Mouse (Mus musculus): ENCODE measurements at regions not wholly inside any gene's neighbourhood (a gene's known extent, or its start where the extent isn't known, plus 50 kb on each side); places are given as distances from the start of the nearest gene placed in this dataset.

DNA sequence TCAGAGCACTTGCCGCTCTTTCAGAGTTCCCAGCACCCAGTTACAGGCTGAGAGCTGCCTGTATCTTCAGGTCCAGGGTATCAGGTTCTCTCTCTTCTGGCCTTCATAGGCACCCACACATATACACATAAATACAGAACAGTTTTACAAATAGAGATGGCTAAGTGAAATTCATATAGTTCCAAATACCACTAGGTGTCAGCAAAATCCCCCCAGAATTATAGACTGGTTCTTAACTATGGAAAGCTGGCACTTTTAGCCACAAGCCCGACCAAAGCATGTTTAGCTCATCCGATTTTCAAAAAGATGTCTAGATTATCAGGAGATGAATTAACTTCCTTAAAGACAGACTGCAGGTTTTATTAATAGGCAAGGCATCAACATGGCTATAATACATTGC, 107.4 kb upstream of the Apob start:
- ATAC-seq (ENCODE audit: insufficient read depth, low read depth), result no peak
- TF ChIP-seq CTCF (IDR thresholded peaks at IDR 0.05; ENCODE audit: low read depth) (0 out of 2 replicates have a peak, but pooled peaks have one; percentile 14), EP300 (IDR thresholded peaks at IDR 0.05; ENCODE audit: low read depth) (no peak)
- Histone ChIP-seq H3K4me3 (ENCODE audit: low read depth, low read length) (no peak overlapping the region), H3K36me3 (replicated peaks; ENCODE audit: control insufficient read depth, insufficient read depth, low read length) (no peaks in the 10 kb centered on the region), H3K9me3 (replicated peaks; ENCODE audit: control insufficient read depth, low read length) (no peaks in the 10 kb centered on the region), H3K9ac (replicated peaks; ENCODE audit: low read depth, low read length) (no peak overlapping the region), H3K27ac (ENCODE audit: low read depth) (no peak overlapping the region), H3K4me1 (ENCODE audit: control insufficient read depth, insufficient read depth) (no peaks in the 10 kb centered on the region), H3K27me3 (ENCODE audit: control insufficient read depth, insufficient read depth, low read length) (no peaks in the 10 kb centered on the region), H3K4me2 (ENCODE audit: low read depth, low read length) (no peak overlapping the region)
- DNase-seq (ENCODE audit: low spot score), result no peak
- 49% methylated on average over 3 of the region's 3 CpGs for WGBS

DNA sequence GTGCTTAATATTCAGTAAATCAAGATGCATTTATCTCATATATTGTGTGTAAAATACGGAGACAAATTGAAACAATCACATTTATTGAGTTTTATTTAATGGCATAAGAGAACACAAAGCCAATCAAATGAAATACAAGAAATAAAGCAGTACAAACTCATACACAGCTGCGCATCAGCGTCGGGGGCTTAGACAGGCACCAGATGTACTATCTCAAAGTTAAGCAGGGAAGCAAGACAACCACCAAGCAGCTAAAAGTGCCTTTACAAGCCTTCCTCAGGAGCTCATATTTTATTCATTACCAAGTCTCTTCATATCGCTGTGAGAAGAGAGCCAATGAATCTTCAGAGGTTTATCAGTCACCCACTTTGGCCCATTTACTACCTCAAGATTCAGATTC, 107.0 kb upstream of the Apob start:
- Histone ChIP-seq H3K9ac (replicated peaks; ENCODE audit: low read depth, low read length) (no peak overlapping the region), H3K4me1 (ENCODE audit: control insufficient read depth, insufficient read depth) (no peaks in the 10 kb centered on the region), H3K4me2 (ENCODE audit: low read depth, low read length) (no peak overlapping the region), H3K9me3 (replicated peaks; ENCODE audit: control insufficient read depth, low read length) (no peaks in the 10 kb centered on the region), H3K27ac (ENCODE audit: low read depth) (no peak overlapping the region), H3K27me3 (ENCODE audit: control insufficient read depth, insufficient read depth, low read length) (no peaks in the 10 kb centered on the region), H3K36me3 (replicated peaks; ENCODE audit: control insufficient read depth, insufficient read depth, low read length) (no peaks in the 10 kb centered on the region), H3K4me3 (ENCODE audit: low read depth, low read length) (no peak overlapping the region)
- WGBS, result 77% methylated on average over 5 of the region's 5 CpGs
- no peak for ATAC-seq (ENCODE audit: insufficient read depth, low read depth)
- DNase-seq (ENCODE audit: low spot score), result no peak
- no peak for TF ChIP-seq CTCF (IDR thresholded peaks at IDR 0.05; ENCODE audit: low read depth)
- no peak for TF ChIP-seq EP300 (IDR thresholded peaks at IDR 0.05; ENCODE audit: low read depth)

DNA sequence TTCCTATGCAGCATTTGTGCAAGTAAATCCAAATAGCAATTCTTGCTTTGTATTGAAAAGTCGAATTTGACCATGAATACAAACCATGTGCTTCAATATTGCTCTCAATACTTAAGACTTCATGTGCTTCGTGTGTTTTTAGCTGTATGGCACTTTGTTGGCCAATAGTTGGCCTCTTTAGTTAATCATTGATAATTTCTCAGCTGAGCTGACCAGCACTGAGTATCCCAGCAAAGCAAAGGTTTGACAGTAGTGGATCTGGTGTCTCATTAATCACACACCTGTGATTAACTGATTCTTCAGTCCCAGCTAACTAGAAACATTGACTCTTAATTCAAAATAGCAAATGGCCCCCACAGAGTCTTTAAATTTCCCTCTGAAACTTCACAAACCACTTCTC, 102.0 kb upstream of the Apob start:
- no peaks in the 10 kb centered on the region for H3K4me1 ChIP-seq (ENCODE audit: control insufficient read depth, insufficient read depth)
- H3K4me3 ChIP-seq (ENCODE audit: low read depth, low read length), result no peak overlapping the region
- DNase-seq (ENCODE audit: low spot score) (no peak), ATAC-seq (ENCODE audit: insufficient read depth, low read depth) (no peak)
- no peak overlapping the region for H3K27ac ChIP-seq (ENCODE audit: low read depth)
- H3K4me2 ChIP-seq (ENCODE audit: low read depth, low read length), result no peak overlapping the region
- 66% methylated on average over 2 of the region's 2 CpGs for WGBS
- no peaks in the 10 kb centered on the region for H3K36me3 ChIP-seq (replicated peaks; ENCODE audit: control insufficient read depth, insufficient read depth, low read length)
- H3K27me3 ChIP-seq (ENCODE audit: control insufficient read depth, insufficient read depth, low read length), result no peaks in the 10 kb centered on the region
- H3K9ac ChIP-seq (replicated peaks; ENCODE audit: low read depth, low read length), result no peak overlapping the region
- no peak for TF ChIP-seq EP300 (IDR thresholded peaks at IDR 0.05; ENCODE audit: low read depth)
- TF ChIP-seq CTCF (IDR thresholded peaks at IDR 0.05; ENCODE audit: low read depth), result no peak
- no peaks in the 10 kb centered on the region for H3K9me3 ChIP-seq (replicated peaks; ENCODE audit: control insufficient read depth, low read length)

DNA sequence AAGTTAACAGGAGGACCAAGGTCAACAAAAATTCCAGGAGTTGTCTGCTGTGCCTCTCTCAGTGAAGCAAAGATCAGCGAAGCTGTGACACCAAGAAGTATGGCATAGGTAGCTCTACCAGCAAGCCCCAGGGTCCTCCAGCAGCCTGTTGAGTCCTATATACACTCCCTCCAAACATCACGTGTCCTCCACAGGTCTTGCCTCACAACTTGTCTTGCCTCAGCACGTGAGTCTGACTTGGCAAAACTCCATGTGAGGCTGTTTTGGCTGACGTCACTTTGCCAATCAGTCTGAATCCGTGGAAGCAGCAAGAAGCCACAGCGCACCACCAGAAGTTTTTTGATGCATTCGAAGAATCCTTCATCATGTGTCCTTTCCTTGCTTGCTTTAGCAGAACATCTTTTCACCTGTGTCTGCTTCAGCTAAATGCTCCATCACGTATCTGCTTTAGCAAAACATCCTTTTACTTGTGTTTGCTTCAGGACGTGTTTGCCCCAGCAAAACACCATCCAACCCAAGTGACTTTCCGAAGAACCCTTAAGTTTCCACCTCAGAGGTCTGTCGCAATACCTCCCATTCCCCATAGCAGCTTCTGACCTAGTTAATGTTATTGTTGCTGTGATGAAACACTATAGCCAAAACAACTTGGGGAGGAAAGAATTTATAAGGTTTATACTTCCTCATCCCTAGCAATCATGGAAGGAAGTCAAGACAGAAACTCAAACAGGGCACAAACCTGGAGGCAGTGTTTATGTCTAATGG, 101.0 kb upstream of the Apob start:
- Histone ChIP-seq H3K27me3 (ENCODE audit: control insufficient read depth, insufficient read depth, low read length) (no peaks in the 10 kb centered on the region), H3K27ac (ENCODE audit: low read depth) (no peak overlapping the region), H3K4me2 (ENCODE audit: low read depth, low read length) (no peak overlapping the region), H3K4me3 (ENCODE audit: low read depth, low read length) (no peak overlapping the region), H3K4me1 (ENCODE audit: control insufficient read depth, insufficient read depth) (no peaks in the 10 kb centered on the region), H3K9me3 (replicated peaks; ENCODE audit: control insufficient read depth, low read length) (no peaks in the 10 kb centered on the region), H3K36me3 (replicated peaks; ENCODE audit: control insufficient read depth, insufficient read depth, low read length) (no peaks in the 10 kb centered on the region), H3K9ac (replicated peaks; ENCODE audit: low read depth, low read length) (no peak overlapping the region)
- ATAC-seq (ENCODE audit: insufficient read depth, low read depth) (no peak), DNase-seq (ENCODE audit: low spot score) (no peak)
- TF ChIP-seq EP300 (IDR thresholded peaks at IDR 0.05; ENCODE audit: low read depth) (no peak), CTCF (IDR thresholded peaks at IDR 0.05; ENCODE audit: low read depth) (no peak)
- WGBS, result 71% methylated on average over 11 of the region's 11 CpGs

DNA sequence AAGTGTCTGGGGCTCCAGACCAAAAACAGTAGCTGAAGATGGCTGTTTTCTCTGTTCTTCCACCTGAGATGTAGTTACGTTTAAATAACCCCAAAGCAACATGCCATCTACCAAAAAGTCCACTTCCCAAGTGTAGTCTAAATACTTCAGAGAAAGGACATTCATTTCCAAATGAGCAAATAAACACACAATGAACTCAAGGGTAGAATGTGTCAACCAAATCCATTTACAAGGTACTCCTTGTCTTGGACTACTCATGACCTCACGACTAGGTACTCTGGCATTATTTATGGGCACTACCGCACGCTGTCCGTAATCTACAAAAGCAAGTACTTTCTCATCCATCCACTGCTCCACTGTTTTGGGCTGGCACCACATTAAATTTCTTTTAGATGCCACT, 98.7 kb upstream of the Apob start:
- no peak for TF ChIP-seq CTCF (IDR thresholded peaks at IDR 0.05; ENCODE audit: low read depth)
- TF ChIP-seq EP300 (IDR thresholded peaks at IDR 0.05; ENCODE audit: low read depth), result no peak
- H3K4me2 ChIP-seq (ENCODE audit: low read depth, low read length), result no peak overlapping the region
- no peak overlapping the region for H3K9ac ChIP-seq (replicated peaks; ENCODE audit: low read depth, low read length)
- no peaks in the 10 kb centered on the region for H3K4me1 ChIP-seq (ENCODE audit: control insufficient read depth, insufficient read depth)
- H3K27me3 ChIP-seq (ENCODE audit: control insufficient read depth, insufficient read depth, low read length), result no peaks in the 10 kb centered on the region
- 85% methylated on average over 5 of the region's 5 CpGs for WGBS
- DNase-seq (ENCODE audit: low spot score), result no peak
- no peaks in the 10 kb centered on the region for H3K9me3 ChIP-seq (replicated peaks; ENCODE audit: control insufficient read depth, low read length)
- H3K27ac ChIP-seq (ENCODE audit: low read depth), result no peak overlapping the region
- H3K36me3 ChIP-seq (replicated peaks; ENCODE audit: control insufficient read depth, insufficient read depth, low read length), result no peaks in the 10 kb centered on the region
- no peak for ATAC-seq (ENCODE audit: insufficient read depth, low read depth)
- H3K4me3 ChIP-seq (ENCODE audit: low read depth, low read length), result no peak overlapping the region

DNA sequence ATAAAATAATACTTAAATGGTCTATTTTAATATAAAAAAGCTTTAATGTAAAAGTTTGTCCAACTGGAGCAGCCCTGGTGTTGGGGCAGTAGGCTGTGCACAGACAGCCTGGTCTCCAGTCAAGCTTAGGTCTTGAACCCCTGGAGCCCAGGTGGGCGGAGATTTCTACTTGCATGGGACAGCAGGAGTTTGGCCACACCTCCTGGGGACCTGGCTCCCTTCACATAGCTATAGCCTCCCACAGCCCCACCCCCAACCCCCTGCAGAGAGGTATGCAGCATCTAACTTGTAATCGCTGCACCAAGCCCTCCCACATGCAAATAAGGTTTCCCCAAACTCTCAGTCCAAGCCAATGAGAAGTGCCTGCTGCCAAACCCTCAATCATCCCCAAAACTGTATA, 81.3 kb upstream of the Apob start:
- ATAC-seq (ENCODE audit: insufficient read depth, low read depth), result no peak
- Histone ChIP-seq H3K27me3 (ENCODE audit: control insufficient read depth, insufficient read depth, low read length) (no peaks in the 10 kb centered on the region), H3K9me3 (replicated peaks; ENCODE audit: control insufficient read depth, low read length) (no peaks in the 10 kb centered on the region), H3K27ac (ENCODE audit: low read depth) (no peak overlapping the region), H3K36me3 (replicated peaks; ENCODE audit: control insufficient read depth, insufficient read depth, low read length) (no peaks in the 10 kb centered on the region), H3K4me3 (ENCODE audit: low read depth, low read length) (no peak overlapping the region), H3K4me2 (ENCODE audit: low read depth, low read length) (no peak overlapping the region), H3K4me1 (ENCODE audit: control insufficient read depth, insufficient read depth) (no peaks in the 10 kb centered on the region), H3K9ac (replicated peaks; ENCODE audit: low read depth, low read length) (no peak overlapping the region)
- TF ChIP-seq CTCF (IDR thresholded peaks at IDR 0.05; ENCODE audit: low read depth) (no peak), EP300 (IDR thresholded peaks at IDR 0.05; ENCODE audit: low read depth) (no peak)
- 41% methylated on average over 2 of the region's 2 CpGs for WGBS
- no peak for DNase-seq (ENCODE audit: low spot score)
